Mouse (Mus musculus) olfactory bulb, adult 2 months (tissue): ENCODE data around the gene Ldhd. TPM values are rescaled to one million over a fixed set of nuclear protein-coding genes. Genes with fewer than 3 reads are reported as not detected.

Experiments
- H3K27ac ChIP-seq: fragments of 200-500 bp; 2 replicates; pipeline ENCODE4 v1.5.1; 2012; ENCODE audit warnings: low read depth, low read length; ENCODE audit not compliant: insufficient read depth
- H3K4me1 ChIP-seq: fragments of 200-500 bp; 2 replicates; pipeline ENCODE4 v1.6.1; 2012; ENCODE audit warnings: low read length; ENCODE audit not compliant: control insufficient read depth, insufficient read depth
- H3K4me3 ChIP-seq: fragments of 200-500 bp; 2 replicates; pipeline ENCODE4 v1.5.1; 2012; ENCODE audit warnings: mild to moderate bottlenecking, low read depth, low read length, moderate library complexity; ENCODE audit not compliant: insufficient read depth
- CTCF ChIP-seq: fragments of 200-500 bp; IDR thresholded peaks from 2 replicates; pipeline ENCODE4 v1.5.1; 2012; ENCODE audit warnings: low read depth, mild to moderate bottlenecking, low read length, moderate library complexity; ENCODE audit not compliant: insufficient read depth
- POLR2A ChIP-seq: fragments of 200-500 bp; IDR thresholded peaks from 2 replicates; pipeline ENCODE4 v1.6.1; 2012; ENCODE audit warnings: mild to moderate bottlenecking, low read depth, low read length, moderate library complexity; ENCODE audit not compliant: insufficient read depth
- WGBS: fragments of 180-500 bp; shearing (Covaris S2); methylation state at CpG from one replicate; pipeline ENCODE4 v1.1.7; 2018; 5-methylcytosine and 5-hydroxymethylcytosine counted together
- polyA plus RNA-seq: library from polyadenylated mRNA; stranded (reverse); fragments of >200 nt; gene quantifications from 2 replicates; pipeline ENCODE4 v1.2.4, GENCODE M21; 2012; ENCODE audit warnings: low replicate concordance; ENCODE audit not compliant: missing spikeins, insufficient read depth, insufficient read length

Ldhd gene
- polyA plus RNA-seq, 1 experiment, result not detected

DNA sequence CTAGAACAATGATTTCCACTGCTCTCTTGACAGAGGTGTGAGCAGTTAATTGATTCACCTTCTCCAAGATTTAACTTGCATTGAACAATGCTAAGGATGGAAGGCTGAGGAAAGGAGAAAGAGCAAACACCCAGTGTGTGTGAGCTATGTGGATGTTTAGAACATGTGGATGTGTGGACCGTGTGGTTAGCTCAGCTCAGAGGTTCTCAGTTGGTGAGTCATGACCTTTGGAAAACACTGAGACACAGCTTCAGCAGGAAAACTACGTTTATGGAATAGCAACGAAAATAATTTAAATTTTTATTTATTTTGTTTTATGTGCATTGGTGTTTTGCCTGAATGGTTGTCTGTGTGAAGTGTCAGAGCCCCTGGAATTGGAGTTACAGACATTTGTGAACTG lies 40.0 kb downstream of the Ldhd start:
- peaks cover 17% of the 10 kb centered on the region for H3K4me1 ChIP-seq
- no peak for TF ChIP-seq POLR2A
- TF ChIP-seq CTCF, result no peak
- 32% methylated on average over 3 of the region's 3 CpGs for WGBS
- no peak overlapping the region for H3K27ac ChIP-seq
- no peak overlapping the region for H3K4me3 ChIP-seq

DNA sequence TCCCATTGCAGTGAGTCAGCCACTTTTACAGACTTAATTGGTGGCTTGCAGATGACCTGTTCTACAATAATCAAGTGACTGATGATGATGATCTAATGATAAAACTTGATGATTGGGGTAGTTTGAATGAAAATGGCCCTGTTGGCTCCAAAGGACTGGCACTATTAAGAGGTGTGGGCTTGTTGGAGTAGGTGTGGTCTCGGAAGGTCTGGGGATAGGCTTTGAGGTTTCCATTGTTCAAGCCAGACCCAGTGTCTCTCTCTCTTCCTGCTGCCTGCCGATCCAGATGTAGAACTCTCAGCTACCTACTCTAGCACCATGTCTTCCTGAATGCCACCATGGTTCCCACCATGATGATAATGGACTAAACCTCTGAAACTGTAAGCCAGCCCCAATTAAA lies 41.8 kb downstream of the Ldhd start:
- 95% methylated on average over 2 of the region's 2 CpGs for WGBS
- no peak for TF ChIP-seq POLR2A
- TF ChIP-seq CTCF, result no peak
- Histone ChIP-seq H3K27ac (no peak overlapping the region), H3K4me3 (no peak overlapping the region), H3K4me1 (peaks cover 14% of the 10 kb centered on the region)

DNA sequence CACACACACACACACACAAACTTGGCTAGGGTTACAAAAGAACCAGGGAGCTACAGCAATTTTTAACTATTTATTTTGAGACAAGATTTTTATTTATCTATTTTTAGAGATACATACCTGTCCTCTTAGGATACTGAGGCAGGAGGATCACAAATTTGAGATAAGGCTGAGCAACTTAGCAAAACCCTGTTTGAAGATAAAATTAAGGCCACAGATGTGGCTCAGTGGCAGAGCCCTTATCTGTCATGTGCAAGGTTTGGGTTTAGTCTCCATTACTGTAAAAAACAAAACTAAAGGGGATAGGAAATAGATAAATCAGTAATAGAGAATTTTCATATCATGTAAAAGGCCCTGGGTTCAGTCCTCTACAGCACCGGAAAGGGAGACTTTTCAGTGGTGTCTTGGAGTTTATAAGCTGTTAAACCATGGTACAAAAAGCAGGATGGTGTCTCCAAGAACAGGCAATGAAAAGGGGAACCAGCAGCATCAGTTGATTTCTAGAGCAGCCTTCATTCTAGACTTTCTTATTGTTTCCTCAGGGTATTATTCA lies 42.6 kb downstream of the Ldhd start:
- H3K4me1 ChIP-seq, result peaks cover 11% of the 10 kb centered on the region
- H3K27ac ChIP-seq, result no peak overlapping the region
- TF ChIP-seq POLR2A (no peak), CTCF (no peak)
- 88% methylated on average over 1 of the region's 1 CpGs for WGBS
- no peak overlapping the region for H3K4me3 ChIP-seq

DNA sequence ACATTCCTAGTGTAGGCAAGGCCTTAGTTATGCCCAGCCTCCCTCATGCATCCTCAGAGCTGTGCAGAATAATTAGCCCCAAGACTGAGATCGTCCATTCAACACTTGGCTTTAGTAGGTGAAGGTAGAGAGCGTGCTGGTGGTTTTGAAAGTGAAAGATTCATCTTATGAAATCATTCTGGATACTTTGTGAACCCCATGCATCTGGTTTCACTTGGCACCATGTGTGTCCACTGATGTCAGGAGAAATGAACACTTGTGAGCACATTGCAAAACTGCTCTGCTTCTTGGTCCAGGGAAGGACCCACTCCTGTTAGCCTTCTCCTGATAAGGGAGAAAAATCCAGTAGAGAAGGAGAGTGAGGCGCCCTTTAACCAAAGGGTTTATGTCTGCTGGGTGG lies 45.2 kb downstream of the Ldhd start:
- 87% methylated on average over 3 of the region's 3 CpGs for WGBS
- Histone ChIP-seq H3K4me1 (peaks cover 6% of the 10 kb centered on the region), H3K27ac (no peak overlapping the region), H3K4me3 (no peak overlapping the region)
- TF ChIP-seq POLR2A, result no peak
- TF ChIP-seq CTCF, result no peak

DNA sequence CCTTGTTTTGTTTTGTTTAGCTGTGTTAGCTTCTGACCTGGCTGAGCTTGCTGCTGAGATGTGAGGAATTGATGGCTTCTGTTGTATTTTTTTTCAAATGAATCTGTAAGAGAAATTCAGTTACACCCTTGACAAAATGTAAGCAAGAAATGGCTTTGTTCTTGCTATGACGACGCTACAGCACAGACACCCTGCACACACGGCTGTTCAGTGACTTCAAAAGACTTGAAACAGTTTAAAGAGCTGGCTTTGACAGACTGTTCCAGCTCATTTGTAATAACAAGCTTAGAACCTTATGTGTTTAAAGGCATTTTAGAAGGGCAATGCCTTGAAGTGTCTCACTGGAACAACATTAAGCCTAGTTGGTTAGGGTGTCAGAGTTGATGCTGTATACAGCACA lies 47.8 kb downstream of the Ldhd start:
- TF ChIP-seq CTCF, result no peak
- no peak for TF ChIP-seq POLR2A
- 35% methylated on average over 3 of the region's 3 CpGs for WGBS
- Histone ChIP-seq H3K4me3 (no peak overlapping the region), H3K27ac (no peak overlapping the region), H3K4me1 (peaks cover 6% of the 10 kb centered on the region; the same call in 1 of the 2 replicates)

DNA sequence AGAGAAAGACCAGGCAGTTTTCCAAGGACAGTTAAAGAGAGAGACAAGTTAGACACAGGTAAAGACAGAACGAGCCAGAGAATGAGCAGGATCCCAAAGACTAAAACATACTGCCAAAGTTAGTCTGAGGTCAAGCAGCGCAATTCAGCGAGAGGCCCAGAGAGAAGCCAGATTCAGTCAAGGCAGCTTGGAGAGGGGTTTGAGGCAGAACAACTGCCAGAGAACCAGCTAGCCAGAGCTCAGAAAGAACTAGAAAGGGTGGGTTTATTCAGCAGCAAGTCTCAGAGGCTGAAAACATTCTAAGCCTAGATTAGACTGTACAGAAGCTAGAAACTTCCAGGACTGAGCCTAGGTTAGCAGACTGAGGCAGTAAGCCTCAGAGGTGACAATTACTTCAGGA lies 49.9 kb downstream of the Ldhd start:
- 80% methylated on average over 3 of the region's 3 CpGs for whole genome bisulfite sequencing
- TF ChIP-seq POLR2A, result no peak
- TF ChIP-seq CTCF, result no peak
- peaks cover 12% of the 10 kb centered on the region for H3K4me1 ChIP-seq
- H3K27ac ChIP-seq, result no peak overlapping the region
- no peak overlapping the region for H3K4me3 ChIP-seq

DNA sequence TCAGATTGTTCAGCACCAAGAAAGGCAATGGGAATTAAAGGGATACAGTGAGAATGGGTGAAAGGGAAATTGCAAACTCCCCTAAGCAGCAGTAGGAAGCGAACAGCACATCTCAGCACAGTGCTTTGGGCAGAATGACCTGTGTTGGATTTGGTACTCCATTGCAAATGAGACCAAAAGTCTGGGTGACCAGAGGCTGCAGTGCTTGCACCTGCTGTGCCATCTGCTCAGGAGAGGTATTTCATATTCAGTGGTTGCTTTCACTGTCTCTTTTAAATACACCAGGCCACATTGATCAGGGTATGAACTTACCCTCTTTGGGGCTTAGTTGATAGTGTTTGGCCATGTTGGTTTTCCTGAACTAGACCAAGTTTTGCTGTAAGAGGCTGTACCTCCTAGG lies 50.9 kb downstream of the Ldhd start:
- Histone ChIP-seq H3K27ac (no peak overlapping the region), H3K4me1 (peaks cover 8% of the 10 kb centered on the region), H3K4me3 (no peak overlapping the region)
- no peak for TF ChIP-seq POLR2A
- 95% methylated on average over 1 of the region's 1 CpGs for WGBS

DNA sequence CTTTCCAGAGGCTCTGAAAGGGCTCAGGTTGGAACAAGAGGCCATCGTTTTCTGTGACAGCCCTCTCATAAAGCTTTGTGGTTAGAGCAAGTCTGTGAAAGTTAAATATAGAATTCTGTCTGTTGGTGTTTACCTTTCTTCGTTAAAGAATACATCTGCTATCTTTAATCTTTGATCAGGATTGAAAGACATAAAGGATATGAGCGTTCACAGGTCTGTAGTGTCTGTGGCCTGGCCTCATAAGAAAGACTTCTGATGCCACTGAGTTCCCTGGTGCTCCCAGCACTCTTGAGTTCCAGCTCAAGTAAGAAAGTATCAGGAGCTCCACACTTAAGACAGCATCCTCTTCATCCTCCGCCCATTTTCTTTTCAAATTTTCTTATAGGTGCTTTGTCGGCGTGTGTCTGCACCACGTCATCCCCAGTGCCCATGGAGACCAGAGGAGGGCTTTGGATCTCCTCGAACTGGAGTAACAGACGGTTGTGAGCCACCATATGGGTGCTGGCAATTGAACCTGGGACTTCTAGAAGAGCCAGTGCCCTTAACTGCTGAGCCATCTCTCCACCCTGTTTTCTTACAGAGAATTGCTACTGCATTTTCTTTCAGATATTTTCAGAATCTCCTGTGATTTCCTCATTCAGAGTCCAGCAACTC lies 52.2 kb downstream of the Ldhd start:
- WGBS, result 89% methylated on average over 9 of the region's 9 CpGs
- Histone ChIP-seq H3K4me1 (peaks cover 14% of the 10 kb centered on the region), H3K27ac (no peak overlapping the region), H3K4me3 (no peak overlapping the region)
- TF ChIP-seq POLR2A (no peak), CTCF (no peak)

DNA sequence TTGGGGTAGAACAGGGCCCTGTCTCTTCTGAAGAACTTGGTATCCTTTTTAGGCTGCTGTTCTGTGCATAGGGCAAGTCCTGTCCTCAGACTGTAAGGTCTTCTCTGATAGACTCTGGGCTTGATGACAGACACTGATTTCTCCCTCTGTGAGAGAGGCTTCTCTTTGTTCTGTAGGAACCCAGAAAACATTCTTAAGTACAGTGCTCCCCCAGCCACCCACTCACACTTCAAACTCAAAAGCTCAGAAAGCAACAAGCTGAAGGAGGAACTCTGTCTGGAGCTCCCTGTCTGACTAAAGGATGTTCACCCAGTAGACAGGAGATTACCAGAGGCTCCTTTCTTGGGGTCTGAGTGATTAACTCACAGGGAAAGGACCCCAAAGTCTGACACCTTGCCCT lies 53.7 kb downstream of the Ldhd start:
- TF ChIP-seq POLR2A, result no peak
- no peak for TF ChIP-seq CTCF
- peaks cover 17% of the 10 kb centered on the region for H3K4me1 ChIP-seq
- no peak overlapping the region for H3K4me3 ChIP-seq
- 0 out of 2 replicates have a peak overlapping the region, but pooled peaks have one; percentile 21 for H3K27ac ChIP-seq
